Mouse (Mus musculus) gastrocnemius, postnatal 25 days (tissue): ENCODE data around the gene Dek. TPM values are rescaled to one million over a fixed set of nuclear protein-coding genes. Genes with fewer than 3 reads are reported as not detected.

Experiments used
- DNase-seq: peaks from one replicate; pipeline ENCODE4 v3.0.0; 2022
- total RNA-seq, 2 experiments: library from RNA; stranded (reverse); gene quantifications; 1 replicate in 1 of 2; 2 replicates in 1 of 2; pipeline ENCODE4 v1.2.3; 2021

The Dek gene
- total RNA-seq, 2 experiments from 2014 or later = 30.2 to 31.3 TPM

DNA sequence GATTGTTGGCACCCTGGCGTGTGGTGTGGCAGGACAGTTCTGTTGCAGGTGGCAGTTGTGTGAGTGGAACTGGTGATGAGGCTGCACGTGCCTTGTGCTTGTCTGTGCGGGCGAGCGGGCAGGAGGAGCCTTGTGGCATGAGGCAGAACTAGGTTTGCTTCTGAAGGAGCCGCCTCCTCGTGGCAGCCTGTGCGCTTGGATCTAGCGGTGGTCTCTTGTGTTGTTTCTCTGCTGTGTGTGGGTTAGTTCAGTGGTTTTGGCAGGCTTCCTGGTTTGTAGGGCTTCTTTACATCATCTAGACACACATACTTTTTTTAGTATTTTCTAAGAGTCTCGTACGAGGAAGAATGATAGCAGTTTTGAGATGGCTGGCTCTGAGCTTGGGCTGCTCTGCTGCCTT lies 49.9 kb downstream of the Dek start:
- no peak for DNase-seq

DNA sequence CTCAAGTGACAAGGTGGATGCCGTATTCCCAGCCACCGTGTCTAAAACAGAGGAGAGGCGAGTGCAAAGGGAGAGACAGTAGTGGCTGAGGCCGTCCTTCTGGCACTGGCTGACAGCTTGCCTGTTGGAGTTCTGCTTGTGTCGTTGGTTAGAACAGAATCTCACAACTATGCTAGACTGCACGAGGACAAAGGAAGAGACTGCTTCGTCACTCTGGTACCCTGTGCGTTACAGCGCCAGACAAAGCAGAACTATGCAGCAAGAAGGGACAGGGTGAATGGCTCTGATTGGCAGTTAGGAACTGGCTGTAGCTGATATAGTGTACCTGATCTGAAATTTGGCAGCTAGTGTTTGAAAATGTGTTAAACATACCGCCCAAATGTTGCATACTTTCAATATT lies 52.0 kb downstream of the Dek start:
- no peak for DNase-seq

DNA sequence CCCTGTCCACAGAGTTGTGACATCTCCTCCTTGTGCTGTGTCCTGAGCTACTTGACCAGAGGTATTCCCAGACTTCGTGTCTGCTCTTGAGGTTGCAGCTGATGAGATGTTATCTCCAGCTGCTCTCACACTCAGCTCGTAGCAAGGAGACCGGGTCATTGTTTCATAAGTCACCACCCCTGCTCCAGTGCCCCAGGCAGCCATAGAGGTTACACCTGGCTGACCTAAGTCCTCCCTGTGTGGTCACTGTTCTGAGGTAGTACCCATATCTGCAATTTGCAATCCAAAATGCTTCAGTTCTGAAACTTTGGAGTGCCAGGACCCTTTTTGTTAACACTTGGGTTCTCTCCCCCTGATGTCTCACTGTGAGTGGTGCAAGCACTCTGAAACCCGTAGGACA lies 56.0 kb downstream of the Dek start:
- DNase-seq = no peak

DNA sequence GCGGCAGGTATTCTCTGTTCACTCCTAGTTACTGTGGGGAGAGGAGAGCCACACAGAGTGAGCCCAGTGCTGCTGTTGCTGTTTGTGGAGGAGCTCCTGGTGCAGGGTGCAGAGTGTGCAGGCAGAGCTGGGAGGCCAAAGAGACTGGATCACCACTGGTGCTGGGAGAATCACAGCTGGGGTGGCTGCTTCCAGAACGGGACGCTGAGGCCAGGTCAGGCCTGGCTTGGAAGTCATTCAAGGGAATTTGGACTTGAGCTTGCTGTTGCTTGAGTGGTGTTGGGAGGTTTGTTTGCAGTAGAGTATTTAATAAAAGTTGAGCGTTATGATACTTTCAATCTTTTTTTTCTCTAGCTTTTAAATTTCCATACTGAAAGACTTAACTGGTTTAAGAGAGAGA lies 58.0 kb downstream of the Dek start:
- peak; percentile 48 for DNase-seq

DNA sequence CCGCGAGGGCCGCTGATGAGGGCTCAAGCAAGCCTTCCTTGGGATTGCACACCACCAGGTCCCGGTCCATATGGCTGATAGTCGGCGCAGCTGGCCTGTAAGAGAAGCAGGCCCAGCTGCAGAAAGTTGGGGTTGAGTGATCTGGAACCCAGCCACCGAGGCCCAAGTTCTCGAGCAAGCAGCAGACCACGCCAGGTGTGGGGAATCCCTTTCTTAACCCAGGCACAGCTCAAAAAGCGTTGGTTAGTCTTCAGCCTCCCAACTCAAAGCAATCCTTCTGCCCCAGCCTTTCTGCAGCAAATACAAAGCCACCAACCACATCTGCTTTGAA lies 61.4 kb downstream of the Dek start, which contains the start of gene Tpmt:
Gene Tpmt, minus strand, starts transcription at position 121 of the 331 bp plus-strand sequence.
- no peak for DNase-seq

DNA sequence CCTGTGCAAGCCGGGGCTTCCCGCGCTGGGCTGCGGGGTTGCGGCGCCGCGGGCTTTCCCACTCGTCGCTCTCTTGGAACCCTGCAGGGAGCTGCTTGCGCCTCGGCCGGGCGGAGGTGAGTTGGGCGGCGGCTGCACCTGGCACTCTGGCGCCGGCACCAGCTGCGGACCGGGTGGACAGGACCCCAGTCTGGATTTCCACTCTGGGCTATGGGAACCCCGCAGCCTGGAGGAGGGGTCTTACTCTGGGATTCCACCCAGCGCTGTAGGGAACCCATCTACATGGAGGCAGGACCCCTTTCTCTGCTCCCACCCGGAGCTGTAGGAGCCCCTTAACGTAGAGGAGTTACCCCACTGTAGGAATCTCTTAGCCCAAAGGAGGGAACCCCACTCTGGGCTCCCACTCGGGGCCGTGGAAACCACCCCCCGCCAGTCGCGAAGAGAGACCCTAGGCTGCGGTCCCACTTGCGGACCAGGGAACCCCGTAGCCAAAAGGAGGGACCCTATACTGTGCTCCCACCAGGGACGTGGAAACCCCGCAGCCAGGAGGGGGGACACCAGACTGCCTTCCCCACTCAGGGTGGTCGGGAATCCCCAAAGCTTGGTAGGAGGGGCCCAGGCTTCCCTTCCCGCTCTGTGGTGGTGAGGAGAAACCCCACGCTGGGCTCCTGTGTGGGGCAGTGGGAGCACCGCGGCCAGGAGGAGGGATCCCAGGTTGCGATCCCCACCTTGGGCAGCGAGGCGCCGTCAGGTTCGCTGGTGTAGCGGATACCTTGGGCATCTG lies 62.0 kb downstream of the Dek start:
- DNase-seq = peak; percentile 27

DNA sequence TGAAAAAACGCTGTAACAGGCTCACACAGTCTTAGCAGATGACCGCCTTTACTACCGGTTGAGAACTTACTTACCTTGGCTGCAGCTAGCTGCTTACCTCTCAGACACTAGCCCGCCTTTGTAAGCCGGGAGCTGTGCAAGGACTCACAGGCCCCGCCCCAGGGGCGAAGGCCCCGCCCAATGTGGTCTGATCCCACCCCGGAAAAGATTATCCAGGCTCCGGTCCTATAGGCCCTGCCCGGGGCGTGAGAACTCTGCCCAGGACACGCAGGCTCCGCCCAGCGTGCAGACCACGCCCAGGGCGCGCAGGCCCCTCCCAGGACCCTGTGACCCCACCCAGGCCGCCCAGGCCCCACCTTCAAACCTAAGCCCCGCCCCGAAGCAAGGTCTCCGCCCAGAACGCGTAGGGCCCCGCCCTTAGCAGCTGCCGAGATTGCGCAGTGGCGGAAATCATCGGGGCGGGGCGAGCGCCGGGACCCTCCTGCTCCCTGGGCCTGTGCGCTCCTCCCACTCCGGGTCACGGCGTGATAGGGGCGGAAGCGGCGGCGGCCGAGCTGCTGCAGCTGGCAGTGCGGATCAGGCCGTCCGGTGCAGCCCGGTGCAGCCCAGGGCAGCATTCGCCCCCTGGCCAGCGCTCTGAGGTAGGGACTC lies 62.8 kb downstream of the Dek start, which contains the start of gene Kdm1b:
Gene Kdm1b, plus strand, starts transcription at position 470 of the 651 bp plus-strand sequence.
- DNase-seq = peak; percentile 97

DNA sequence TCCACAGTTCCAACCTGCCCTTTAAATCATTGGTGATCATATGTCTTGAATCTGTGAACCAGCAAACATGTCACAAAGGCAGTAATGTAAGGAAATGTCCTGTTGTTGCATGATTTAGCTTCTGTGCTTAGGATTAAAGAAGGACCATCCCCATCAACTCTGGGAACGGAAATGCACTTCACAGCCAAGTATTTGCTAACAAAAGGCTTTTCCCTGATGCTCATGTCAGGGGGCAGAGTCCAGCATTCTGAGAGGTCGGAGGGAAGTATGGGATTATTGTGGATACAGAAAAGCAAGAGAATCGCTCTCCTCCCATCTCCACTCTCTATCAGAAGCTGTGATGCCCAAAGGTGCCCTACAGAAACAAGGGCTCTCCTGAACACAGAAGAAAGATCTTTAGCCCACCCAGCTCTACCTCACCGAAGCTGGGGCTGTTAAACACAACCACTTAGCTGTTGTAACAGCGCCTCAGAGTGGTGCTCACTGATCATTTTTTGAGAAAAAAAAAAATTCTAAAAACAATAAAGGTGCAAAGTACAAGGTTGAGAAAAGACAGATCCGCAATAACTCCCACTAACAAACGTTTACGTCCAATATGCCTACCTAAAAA lies 63.9 kb downstream of the Dek start:
- DNase-seq = no peak

DNA sequence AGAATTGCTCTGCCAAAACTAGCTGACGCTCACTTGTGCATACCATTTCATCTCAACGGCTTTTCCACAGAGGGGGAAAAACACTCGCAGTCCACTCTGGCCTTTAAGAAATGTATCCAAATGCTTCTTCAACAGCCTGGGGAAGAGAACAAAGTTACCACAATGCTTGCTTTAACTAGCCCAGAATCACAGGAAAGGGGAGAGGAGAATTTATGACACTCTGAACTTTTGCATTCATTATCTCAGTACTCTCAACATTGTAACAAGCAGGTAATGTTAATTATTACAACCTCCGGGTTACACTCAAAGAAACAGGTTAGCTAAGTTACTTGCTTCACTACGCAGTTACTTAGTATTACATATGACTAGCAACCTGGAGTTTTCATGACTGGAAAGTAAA lies 65.9 kb downstream of the Dek start:
- DNase-seq = no peak

DNA sequence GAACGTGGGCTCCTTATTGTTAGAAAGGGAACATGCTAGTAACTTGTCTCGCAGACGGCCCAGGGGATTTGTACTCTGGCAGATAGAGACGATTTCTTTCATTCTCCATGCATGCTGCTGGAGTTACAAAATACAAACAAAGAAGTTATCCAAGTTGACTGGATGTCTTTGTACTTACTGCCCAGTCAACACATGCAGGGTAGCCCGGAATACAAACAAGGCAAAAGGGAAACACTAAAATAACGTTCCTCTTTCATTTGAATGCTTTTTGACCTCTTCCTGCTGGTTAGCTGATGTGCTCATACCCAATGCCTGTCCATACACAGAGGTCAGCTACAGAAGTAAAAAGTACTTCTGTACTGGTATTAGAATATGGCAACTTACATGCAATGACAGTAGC lies 68.1 kb downstream of the Dek start:
- no peak for DNase-seq

Other genes starting within 250 kb of the Dek start
- 10 to 100 TPM; 66.5 to 70.1 TPM for gene Kif13a, start 176.3 kb downstream of the Dek start, total RNA-seq
- gene Nhlrc1, start 91.4 kb downstream of the Dek start, total RNA-seq = 1 to 10 TPM; 3.7 to 4.6 TPM
- gene Kdm1b, start 62.7 kb downstream of the Dek start, total RNA-seq = 1 to 10 TPM; 5.6 to 7.2 TPM
- 1 to 10 TPM; 4.1 to 5.1 TPM for gene Tpmt, start 61.5 kb downstream of the Dek start, total RNA-seq
- gene Rnf144b, start 16.5 kb upstream of the Dek start, total RNA-seq = 10 to 100 TPM; 11.3 to 12.3 TPM